Mouse (Mus musculus) embryonic fibroblast, embryonic 13.5 days (primary cell): ENCODE results near the gene Kif2b.

Experiments
- CTCF ChIP-seq: IDR thresholded peaks from 2 replicates; pipeline ENCODE4 v1.5.1; 2011; ENCODE audit warnings: mild to moderate bottlenecking, control low read depth, low read length, moderate library complexity, borderline replicate concordance; ENCODE audit not compliant: insufficient read depth
- POLR2A ChIP-seq: IDR thresholded peaks from 2 replicates; pipeline ENCODE4 v1.6.1; 2011; ENCODE audit warnings: low read depth, mild to moderate bottlenecking, control low read depth, low read length, moderate library complexity

GRCm38 (mm10) chr11:91574477-91574876 is 2.9 kb downstream of the Kif2b start:
- TF ChIP-seq CTCF (no peak), POLR2A (no peak)
